Mouse (Mus musculus): ENCODE measurements at regions not wholly inside any gene's neighbourhood (a gene's known extent, or its start where the extent isn't known, plus 50 kb on each side); places are given as distances from the start of the nearest gene placed in this dataset.

DNA sequence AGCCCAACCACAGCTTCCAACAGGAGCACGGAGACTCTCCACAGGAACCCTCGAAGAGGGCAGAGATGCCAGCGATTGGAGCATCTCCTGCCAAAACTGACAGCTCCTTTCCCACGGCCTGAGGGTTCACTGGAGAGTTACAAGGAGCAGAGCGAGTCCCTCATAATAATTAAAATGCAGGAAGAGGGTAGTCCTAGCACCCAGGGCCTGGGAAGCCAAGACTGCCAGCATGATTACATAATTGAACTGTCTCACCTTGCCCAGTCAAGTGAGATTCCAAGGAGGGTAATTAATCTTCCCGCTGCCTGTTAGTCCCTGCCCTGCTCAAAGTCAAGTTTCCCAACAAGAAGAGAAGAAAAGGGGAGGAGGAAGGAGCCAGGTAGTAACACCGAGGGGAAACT is 319.5 kb upstream of the Noct start:
- Histone ChIP-seq H3K27ac (ENCODE audit: insufficient read depth, low read length) (no peak overlapping the region), H3K9ac (ENCODE audit: low read depth, poor library complexity, severe bottlenecking) (no peak overlapping the region), H3K4me3 (ENCODE audit: low read depth, low read length) (no peak overlapping the region), H3K4me1 (ENCODE audit: control insufficient read depth, insufficient read depth, low read length) (no peaks in the 10 kb centered on the region), H3K27me3 (ENCODE audit: control insufficient read depth, insufficient read depth, low read length, poor library complexity, severe bottlenecking) (no peaks in the 10 kb centered on the region; the same call in 1 of the 2 replicates), H3K36me3 (ENCODE audit: control insufficient read depth, insufficient read depth, low read length, poor library complexity, severe bottlenecking) (no peaks in the 10 kb centered on the region), H3K9me3 (replicated peaks; ENCODE audit: control insufficient read depth, insufficient read depth, low read length, poor library complexity, severe bottlenecking) (no peaks in the 10 kb centered on the region; the same call in 1 of the 2 replicates)
- TF ChIP-seq EP300 (IDR thresholded peaks at IDR 0.05; ENCODE audit: insufficient read depth, low read depth, low read length) (no peak), POLR2A (IDR thresholded peaks at IDR 0.05; ENCODE audit: insufficient read depth, low read length) (no peak), CTCF (IDR thresholded peaks at IDR 0.05; ENCODE audit: low read depth, low read length) (no peak)

DNA sequence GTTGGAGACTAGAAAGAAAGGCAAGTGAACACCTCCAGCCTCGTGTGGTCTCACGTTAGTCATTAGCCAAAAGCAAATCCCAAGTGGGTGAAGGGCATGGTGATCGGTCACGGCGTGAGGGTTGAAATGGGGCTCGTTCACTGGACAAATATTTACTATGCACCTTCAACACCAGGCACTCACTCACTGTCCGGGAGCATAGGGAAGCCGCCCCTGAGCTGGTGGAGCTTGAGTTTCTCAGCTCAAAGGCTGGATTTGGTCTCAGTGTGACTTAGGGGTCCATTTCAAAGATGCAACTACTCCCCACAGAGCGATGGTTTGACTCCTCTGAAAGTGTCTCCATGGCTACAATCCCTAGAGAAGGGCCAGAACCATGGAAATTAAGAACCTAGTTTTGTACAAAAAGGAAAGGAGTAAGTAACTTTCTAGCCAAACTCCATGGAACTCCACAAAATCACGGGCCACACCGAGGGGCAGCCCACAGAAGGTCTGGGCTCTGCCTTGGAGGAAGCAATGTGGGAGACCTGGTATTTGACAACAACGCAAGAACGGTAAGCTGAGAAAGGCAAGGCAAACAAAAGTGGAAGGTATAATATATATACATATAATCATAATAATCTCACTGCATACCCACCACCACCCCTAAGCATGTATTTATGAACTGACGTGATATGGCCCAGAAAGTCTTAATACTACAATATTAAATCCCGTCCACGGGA is 318.8 kb upstream of the Noct start:
- Histone ChIP-seq H3K36me3 (ENCODE audit: control insufficient read depth, insufficient read depth, low read length, poor library complexity, severe bottlenecking) (no peaks in the 10 kb centered on the region), H3K4me3 (ENCODE audit: low read depth, low read length) (no peak overlapping the region), H3K9ac (ENCODE audit: low read depth, poor library complexity, severe bottlenecking) (no peak overlapping the region), H3K4me1 (ENCODE audit: control insufficient read depth, insufficient read depth, low read length) (no peaks in the 10 kb centered on the region), H3K9me3 (replicated peaks; ENCODE audit: control insufficient read depth, insufficient read depth, low read length, poor library complexity, severe bottlenecking) (no peaks in the 10 kb centered on the region; the same call in 1 of the 2 replicates), H3K27ac (ENCODE audit: insufficient read depth, low read length) (no peak overlapping the region), H3K27me3 (ENCODE audit: control insufficient read depth, insufficient read depth, low read length, poor library complexity, severe bottlenecking) (no peaks in the 10 kb centered on the region; the same call in 1 of the 2 replicates)
- TF ChIP-seq CTCF (IDR thresholded peaks at IDR 0.05; ENCODE audit: low read depth, low read length), result no peak
- TF ChIP-seq POLR2A (IDR thresholded peaks at IDR 0.05; ENCODE audit: insufficient read depth, low read length), result no peak
- TF ChIP-seq EP300 (IDR thresholded peaks at IDR 0.05; ENCODE audit: insufficient read depth, low read depth, low read length), result no peak

DNA sequence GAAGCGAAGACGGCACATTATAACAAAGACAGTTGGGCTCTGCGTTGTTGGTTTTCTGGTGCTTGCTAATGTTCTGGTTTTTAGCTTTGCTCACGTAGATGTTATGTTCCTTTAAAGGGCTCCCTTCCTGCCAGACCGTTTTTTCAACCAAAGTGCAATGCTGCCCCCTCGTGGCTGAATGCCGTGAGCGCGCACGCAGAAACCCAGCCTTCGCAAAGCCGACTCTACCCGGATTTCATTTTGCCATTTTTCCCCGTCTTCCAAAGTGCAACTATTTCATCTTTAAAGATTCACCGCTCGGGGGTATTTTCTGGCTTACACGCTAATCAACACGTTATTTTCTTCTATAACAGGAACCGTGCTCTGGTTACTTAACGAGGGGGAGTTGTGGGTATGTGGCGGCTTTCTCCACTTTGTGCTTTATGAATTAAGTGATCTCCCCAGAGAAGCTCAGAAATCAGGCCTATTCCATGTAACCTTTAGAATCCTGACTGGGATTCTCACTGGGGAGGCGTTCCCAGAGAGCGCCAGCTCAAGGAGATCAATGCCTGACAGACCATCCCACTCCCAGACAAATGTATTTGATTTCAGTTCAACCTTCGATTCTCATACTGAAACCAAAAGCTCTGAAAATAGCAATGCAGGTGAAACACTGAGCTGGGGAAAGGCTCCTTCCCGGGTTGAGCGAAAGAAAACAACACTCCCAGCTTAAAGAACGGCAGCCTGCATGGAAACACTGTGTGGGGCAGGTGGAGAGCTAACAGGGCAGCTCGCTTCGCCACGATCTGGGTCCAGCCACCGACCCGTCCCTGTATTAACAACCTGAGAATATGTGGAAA is 318.0 kb upstream of the Noct start:
- TF ChIP-seq POLR2A (IDR thresholded peaks at IDR 0.05; ENCODE audit: insufficient read depth, low read length) (no peak), CTCF (IDR thresholded peaks at IDR 0.05; ENCODE audit: low read depth, low read length) (peak; percentile 89), EP300 (IDR thresholded peaks at IDR 0.05; ENCODE audit: insufficient read depth, low read depth, low read length) (no peak)
- Histone ChIP-seq H3K4me3 (ENCODE audit: low read depth, low read length) (no peak overlapping the region), H3K27me3 (ENCODE audit: control insufficient read depth, insufficient read depth, low read length, poor library complexity, severe bottlenecking) (no peaks in the 10 kb centered on the region; the same call in 1 of the 2 replicates)

DNA sequence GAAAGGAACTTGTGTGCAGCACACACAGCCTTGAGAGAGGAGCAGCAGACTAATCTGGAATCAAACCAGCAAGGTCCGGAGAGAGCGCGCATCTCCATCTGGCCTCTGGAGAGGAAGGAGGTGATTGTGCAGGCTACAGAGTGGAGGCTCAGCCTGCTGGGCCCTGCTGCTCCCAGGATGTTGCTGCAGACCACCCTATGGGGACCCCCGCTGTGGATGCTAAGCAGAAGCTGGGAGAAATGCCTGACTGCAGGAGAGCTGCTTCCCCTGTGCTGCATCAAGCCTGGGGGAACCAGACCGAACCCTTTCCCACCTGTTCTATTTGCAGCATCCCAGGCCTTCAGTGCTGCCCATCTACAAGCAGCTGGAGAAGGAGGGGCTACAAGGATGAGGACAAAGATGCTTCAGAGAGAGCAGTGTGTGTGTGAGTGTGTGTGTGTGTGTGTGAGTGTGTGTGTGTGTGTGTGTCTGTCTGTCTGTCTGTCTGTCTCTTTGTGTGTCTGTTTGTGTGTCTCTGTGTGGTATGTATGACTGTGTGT is 311.2 kb upstream of the Noct start:
- H3K4me3 ChIP-seq (ENCODE audit: low read depth, low read length), result no peak overlapping the region
- no peak overlapping the region for H3K9ac ChIP-seq (ENCODE audit: low read depth, poor library complexity, severe bottlenecking)
- H3K36me3 ChIP-seq (ENCODE audit: control insufficient read depth, insufficient read depth, low read length, poor library complexity, severe bottlenecking), result no peaks in the 10 kb centered on the region
- no peak overlapping the region for H3K27ac ChIP-seq (ENCODE audit: insufficient read depth, low read length)
- H3K27me3 ChIP-seq (ENCODE audit: control insufficient read depth, insufficient read depth, low read length, poor library complexity, severe bottlenecking), result no peaks in the 10 kb centered on the region
- no peaks in the 10 kb centered on the region for H3K9me3 ChIP-seq (replicated peaks; ENCODE audit: control insufficient read depth, insufficient read depth, low read length, poor library complexity, severe bottlenecking)
- TF ChIP-seq POLR2A (IDR thresholded peaks at IDR 0.05; ENCODE audit: insufficient read depth, low read length) (no peak), EP300 (IDR thresholded peaks at IDR 0.05; ENCODE audit: insufficient read depth, low read depth, low read length) (no peak), CTCF (IDR thresholded peaks at IDR 0.05; ENCODE audit: low read depth, low read length) (no peak)
- no peaks in the 10 kb centered on the region for H3K4me1 ChIP-seq (ENCODE audit: control insufficient read depth, insufficient read depth, low read length)

More for the DNA sequence above, 318.0 kb upstream of the Noct start:
- no peaks in the 10 kb centered on the region; the same call in 1 of the 2 replicates for H3K9me3 ChIP-seq (replicated peaks; ENCODE audit: control insufficient read depth, insufficient read depth, low read length, poor library complexity, severe bottlenecking)
- H3K36me3 ChIP-seq (ENCODE audit: control insufficient read depth, insufficient read depth, low read length, poor library complexity, severe bottlenecking), result no peaks in the 10 kb centered on the region
- H3K9ac ChIP-seq (ENCODE audit: low read depth, poor library complexity, severe bottlenecking), result no peak overlapping the region
- H3K4me1 ChIP-seq (ENCODE audit: control insufficient read depth, insufficient read depth, low read length), result no peaks in the 10 kb centered on the region
- H3K27ac ChIP-seq (ENCODE audit: insufficient read depth, low read length), result no peak overlapping the region

DNA sequence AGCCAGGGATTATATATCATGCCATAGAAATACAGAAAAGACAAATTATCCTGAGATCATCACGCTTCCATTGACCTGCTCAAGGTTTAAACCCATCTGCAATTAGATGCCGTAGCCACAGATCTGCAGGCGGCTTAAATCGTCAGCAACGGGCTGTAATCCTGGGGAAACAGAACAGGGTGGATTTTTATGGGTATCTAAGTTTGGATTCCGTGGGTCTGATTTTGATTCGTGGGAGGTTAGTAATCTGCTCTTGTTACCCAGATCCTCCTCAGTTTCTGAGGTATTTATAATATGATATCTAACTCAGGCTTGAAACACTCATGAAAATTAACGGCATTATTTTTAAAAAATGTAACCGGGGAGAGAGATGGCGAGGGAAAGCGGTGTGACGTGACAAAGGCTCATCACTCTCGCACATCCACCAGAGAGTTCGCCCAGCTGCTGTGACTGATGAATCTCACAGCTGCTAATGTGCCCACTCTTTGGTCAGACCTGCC is 309.3 kb upstream of the Noct start:
- no peaks in the 10 kb centered on the region for H3K36me3 ChIP-seq (ENCODE audit: control insufficient read depth, insufficient read depth, low read length, poor library complexity, severe bottlenecking)
- no peak overlapping the region for H3K27ac ChIP-seq (ENCODE audit: insufficient read depth, low read length)
- no peak overlapping the region for H3K9ac ChIP-seq (ENCODE audit: low read depth, poor library complexity, severe bottlenecking)
- no peak overlapping the region for H3K4me3 ChIP-seq (ENCODE audit: low read depth, low read length)
- H3K9me3 ChIP-seq (replicated peaks; ENCODE audit: control insufficient read depth, insufficient read depth, low read length, poor library complexity, severe bottlenecking), result no peaks in the 10 kb centered on the region
- H3K27me3 ChIP-seq (ENCODE audit: control insufficient read depth, insufficient read depth, low read length, poor library complexity, severe bottlenecking), result no peaks in the 10 kb centered on the region
- TF ChIP-seq CTCF (IDR thresholded peaks at IDR 0.05; ENCODE audit: low read depth, low read length) (no peak), POLR2A (IDR thresholded peaks at IDR 0.05; ENCODE audit: insufficient read depth, low read length) (no peak), EP300 (IDR thresholded peaks at IDR 0.05; ENCODE audit: insufficient read depth, low read depth, low read length) (no peak)
- no peaks in the 10 kb centered on the region for H3K4me1 ChIP-seq (ENCODE audit: control insufficient read depth, insufficient read depth, low read length)
